Mouse (Mus musculus): ENCODE measurements around the gene Nceh1. TPM values are rescaled to one million over a fixed set of nuclear protein-coding genes. Genes with fewer than 3 reads are reported as not detected.

Gene Nceh1
- polyA plus RNA-seq (2014; fragmentation: Illumina TruSeq; extraction: RNeasy Lipid Tissue Mini Kit (QIAGEN cat#74804); ENCODE audit: low read depth, low replicate concordance): 113 TPM

DNA sequence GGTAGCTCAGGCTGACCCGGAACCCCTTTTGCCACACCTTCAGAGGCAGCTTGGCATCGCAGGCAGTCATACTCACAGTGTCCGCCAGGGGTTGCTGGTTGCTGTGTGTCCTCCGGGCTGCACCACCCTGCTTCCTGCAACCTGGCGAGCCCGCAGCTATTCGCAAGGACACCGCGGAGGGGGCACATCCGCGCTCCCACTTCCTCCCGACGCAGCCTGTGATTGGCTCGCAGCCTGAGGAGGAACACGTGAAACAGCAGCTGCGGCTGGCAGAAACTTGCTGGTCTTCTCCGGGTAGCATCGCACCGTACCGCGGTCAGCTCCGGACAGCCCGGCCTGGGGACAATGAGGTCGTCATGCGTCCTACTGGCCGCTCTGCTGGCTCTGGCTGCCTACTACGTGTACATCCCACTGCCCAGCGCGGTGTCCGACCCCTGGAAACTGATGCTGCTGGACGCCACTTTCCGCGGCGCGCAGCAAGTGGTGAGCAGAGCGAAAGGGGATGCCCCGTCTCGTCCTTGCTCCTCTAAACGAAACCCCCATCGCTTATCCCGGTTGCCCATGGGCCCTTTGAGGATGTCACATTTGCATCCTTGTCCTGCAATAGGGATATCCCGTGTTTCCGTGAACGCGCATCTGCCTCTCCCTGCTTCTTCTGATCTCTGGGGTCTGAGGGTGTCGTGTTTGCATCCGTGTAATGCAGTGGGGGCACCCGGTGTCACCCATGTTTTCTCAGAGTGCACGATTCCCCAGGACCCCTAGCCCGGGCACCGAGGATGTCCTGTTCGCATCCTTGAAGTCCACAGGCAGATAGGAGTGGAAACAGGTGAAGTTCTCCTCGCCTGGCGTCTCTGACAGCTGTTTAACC, at the start of gene Nceh1:
Gene Nceh1, plus strand, starts transcription at position 233 of the 868 bp plus-strand sequence.

DNA sequence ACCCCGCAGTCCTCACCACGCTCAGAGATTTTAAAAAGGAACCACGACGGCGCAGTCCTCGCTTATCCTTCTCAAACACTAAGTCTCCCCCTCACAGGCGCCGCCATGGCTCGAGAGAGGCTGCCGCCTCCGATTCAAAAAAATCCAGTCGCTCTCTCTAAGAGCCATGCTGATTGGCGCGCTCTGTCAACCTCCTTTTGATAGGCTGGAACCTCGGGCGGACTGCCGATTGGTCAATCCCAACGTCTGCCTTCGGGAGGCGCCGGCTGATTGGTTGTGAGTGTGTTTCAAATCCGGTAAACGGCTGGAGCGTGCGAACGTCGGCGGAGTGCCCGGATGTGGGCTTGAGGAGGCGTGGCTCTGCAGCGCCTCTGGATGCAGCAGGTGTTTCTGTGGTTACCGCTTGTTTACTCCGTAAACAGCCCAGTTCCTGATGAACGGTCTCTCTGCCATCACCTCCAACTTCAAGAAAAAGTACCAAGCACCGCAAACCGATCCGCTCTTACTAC, 29.0 kb upstream of the Nceh1 start, which contains the start of gene Ect2:
Gene Ect2, minus strand, starts transcription at position 178 of the 509 bp plus-strand sequence.

DNA sequence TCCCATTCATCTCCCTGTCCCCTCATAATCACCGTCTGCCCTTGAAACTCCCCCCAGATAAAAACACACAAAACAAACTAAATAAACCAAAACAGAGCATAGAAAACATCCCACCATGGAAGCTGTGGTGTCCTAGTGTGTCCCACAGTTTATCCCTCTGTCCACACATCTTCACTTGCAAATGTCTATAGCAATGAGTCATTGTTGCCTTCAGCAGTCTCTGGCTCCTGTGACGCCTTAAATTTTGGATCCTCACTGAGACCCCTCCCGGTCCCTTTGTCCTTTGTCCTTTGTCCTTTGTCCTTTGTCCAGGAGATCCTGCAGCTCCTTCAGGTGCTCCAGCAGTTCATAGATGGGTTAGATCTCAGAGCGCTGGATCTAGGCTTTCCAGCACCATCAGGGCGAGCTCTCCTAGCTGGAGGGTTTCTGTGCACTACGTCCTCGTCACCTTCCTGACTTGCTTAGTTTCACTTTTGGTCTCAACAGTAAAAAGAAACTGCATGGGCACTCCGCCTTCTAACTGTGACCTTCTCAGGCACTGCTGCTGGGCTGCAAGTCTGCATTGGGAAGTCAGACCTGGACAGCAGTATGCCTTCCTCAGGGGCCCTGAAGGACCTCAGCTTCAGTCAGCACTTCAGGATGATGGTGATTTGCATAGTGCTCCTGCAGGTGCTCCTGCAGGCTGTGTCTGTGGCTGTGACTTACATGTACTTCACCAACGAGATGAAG, 134.0 kb downstream of the Nceh1 start, which contains the start of gene Tnfsf10:
Gene Tnfsf10, plus strand, starts transcription at position 470 of the 729 bp plus-strand sequence.

Other genes with a start within 250 kb of the Nceh1 start
- 0.26 TPM for gene Ect2, start 29.1 kb upstream of the Nceh1 start, polyA plus RNA-seq (2014; fragmentation: Illumina TruSeq; extraction: RNeasy Lipid Tissue Mini Kit (QIAGEN cat#74804); ENCODE audit: low read depth, low replicate concordance)
- 8.8 TPM for gene Tnfsf10, start 134.1 kb downstream of the Nceh1 start, polyA plus RNA-seq (2014; fragmentation: Illumina TruSeq; extraction: RNeasy Lipid Tissue Mini Kit (QIAGEN cat#74804); ENCODE audit: low read depth, low replicate concordance)
- not detected for gene Ghsr, start 188.4 kb downstream of the Nceh1 start, polyA plus RNA-seq (2014; fragmentation: Illumina TruSeq; extraction: RNeasy Lipid Tissue Mini Kit (QIAGEN cat#74804); ENCODE audit: low read depth, low replicate concordance)